ENCODE assay signal across 8 mouse cellular contexts in genomic region chr14:32085486-32086201, GRCm38 (mm10). TPM values are rescaled to one million over a fixed set of nuclear protein-coding genes. Genes with fewer than 3 reads are reported as not detected.
DNase-seq lines count a peak whose midpoint lies in the region; ATAC-seq lines count a peak whose summit lies in the region.

TSS of gene Dph3 (minus strand) at chr14:32085729.

- peaks cover 16% of the 10 kb centered on the region for H3K79me2 ChIP-seq in macrophage (ENCODE audit: inconsistent target)

- H3K4me1 ChIP-seq in hindbrain, embryonic 16.5 days (ENCODE audit: control insufficient read depth, insufficient read depth, low read depth, low read length), result peaks cover 19% of the 10 kb centered on the region

- peak; percentile 99 for ATAC-seq in hindbrain, embryonic 16.5 days

- peak within 1 kb of the TSS; percentile 82 for H3K4me2 ChIP-seq in hindbrain, embryonic 16.5 days (ENCODE audit: low read length)

- peak within 1 kb of the TSS; percentile 88 for H3K27ac ChIP-seq in hindbrain, embryonic 16.5 days (ENCODE audit: low read depth, low read length)
- H3K27ac ChIP-seq in macrophage, result peak within 1 kb of the TSS; percentile 69

- peak; percentile 99 for DNase-seq in WW6 (ENCODE audit: low read depth, low spot score)
- peak; percentile 97 to 98 for DNase-seq in cerebellum, postnatal 4 days (ENCODE audit: low spot score in 2 of 2)
- peak; percentile 99 for DNase-seq in gastrocnemius, adult 18-20 months (ENCODE audit: low spot score)
- DNase-seq in left cerebral cortex, adult 18-20 months (ENCODE audit: low spot score in 2 of 2), result peak; percentile 99
- peak; percentile 99 for DNase-seq in right cerebral cortex, adult 18-20 months
- DNase-seq in urinary bladder, postnatal 10 days (ENCODE audit: low spot score), result peak; percentile 97

- peaks cover 15% of the 10 kb centered on the region for H3K36me3 ChIP-seq in hindbrain, embryonic 16.5 days (ENCODE audit: control insufficient read depth, insufficient read depth, low read length)
- H3K36me3 ChIP-seq in macrophage (ENCODE audit: inconsistent target), result peaks cover 19% of the 10 kb centered on the region

- peak within 1 kb of the TSS; percentile 68 for H3K4me3 ChIP-seq in hindbrain, embryonic 16.5 days (ENCODE audit: low read length)
- H3K4me3 ChIP-seq in macrophage (ENCODE audit: inconsistent target), result peak within 1 kb of the TSS; percentile 64

- under 1% methylated on average over 43 of the region's 43 CpGs for WGBS in hindbrain, embryonic 16.5 days
- 0% methylated on average over 43 of the region's 43 CpGs for WGBS in macrophage (ENCODE audit: missing documents)

- H3K27me3 ChIP-seq in hindbrain, embryonic 16.5 days (replicated peaks; ENCODE audit: control insufficient read depth, insufficient read depth, low read length), result no peaks in the 10 kb centered on the region

- peak within 1 kb of the TSS; percentile 72 for H3K9ac ChIP-seq in hindbrain, embryonic 16.5 days (ENCODE audit: low read depth, low read length)

- H3K9me3 ChIP-seq in hindbrain, embryonic 16.5 days (ENCODE audit: control insufficient read depth, low read length), result no peaks in the 10 kb centered on the region

RNA-seq across cellular contexts. Expression of gene Dph3, which starts in this region (rescaled TPM):
- total RNA-seq in gastrocnemius, adult 18-20 months (2021), result 100 to 1,000 TPM; 119 to 128 TPM
- polyA plus RNA-seq in hindbrain, embryonic 16.5 days (2015; fragmentation: Nextera tagmentation; extraction: Ambion mirVana), result 68.9 and 72.9 TPM in 2 replicates
- 10 to 100 TPM; 40.2 to 45.3 TPM for total RNA-seq in left cerebral cortex, adult 18-20 months (2021)
- total RNA-seq in macrophage (2018; cell fraction: chromatin; rRNA removed), result 10 to 100 TPM in 25 of 26 experiments, 1 to 10 TPM in 1; 4.2 to 32.4 (median 17.3) TPM
- total RNA-seq in macrophage (2018; cell fraction: cytosol; rRNA removed), result 10 to 100 TPM; 21.7 to 38.6 (median 26.9) TPM
- total RNA-seq in macrophage (2018; cell fraction: nucleus; rRNA removed), result 10 to 100 TPM in 25 of 26 experiments, 1 to 10 TPM in 1; 8.4 to 28.2 (median 17.2) TPM
- polyA plus RNA-seq in macrophage (2018), result 21.6 to 27.2 TPM (median 25.1 TPM) in 3 replicates

Comparison
In these comparisons a context has a peak if more than half of its experiments do, and no peak if none do; other contexts are left out.
1. Peak in every context shown above with its lines: DNase-seq, ATAC-seq, H3K4me3 ChIP-seq and H3K27ac ChIP-seq.